Comparison of ENCODE assay signal across 12 mouse cellular contexts in the genomic region with DNA sequence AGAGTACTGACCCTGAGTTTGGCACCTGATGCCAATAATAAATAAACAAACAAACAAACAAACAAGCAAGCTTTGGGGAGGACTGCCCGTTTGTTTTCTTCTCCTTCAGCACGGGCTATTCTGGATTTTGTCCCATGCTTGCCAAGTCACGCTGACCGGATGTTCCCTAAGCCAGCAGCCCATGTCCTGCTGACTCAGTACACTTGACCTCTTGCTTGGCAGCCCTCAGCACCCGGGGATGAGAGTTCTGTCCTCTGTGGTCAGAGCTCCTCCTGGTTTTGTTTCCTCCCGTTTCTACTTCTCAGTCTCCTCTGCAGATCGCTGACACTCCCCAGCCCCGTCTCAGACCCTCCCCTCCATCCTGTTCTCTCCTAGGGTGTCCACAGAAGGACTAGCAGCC. TPM values are rescaled to one million over a fixed set of nuclear protein-coding genes. Genes with fewer than 3 reads are reported as not detected.
DNase-seq lines count a peak whose midpoint lies in the region; ATAC-seq and TF ChIP-seq lines count a peak whose summit lies in the region.
"Had no signal": no experiment of that assay in that cellular context is flagged by ENCODE, and none has a peak within 500 bp of the region (broad histone marks: within the 10 kb centered on the region; RNA-seq: fewer than 3 reads in every experiment).

No protein-coding gene starts in this region.

- H3K4me3 ChIP-seq in C2C12 (ENCODE audit: insufficient read depth, poor library complexity, severe bottlenecking), result no peak overlapping the region
- no peak overlapping the region for H3K4me3 ChIP-seq in midbrain, embryonic 15.5 days
- no peak overlapping the region for H3K4me3 ChIP-seq in midbrain, postnatal 0 days (ENCODE audit: low read depth, low read length)
- H3K4me3 ChIP-seq: liver, embryonic 13.5 days had no signal

- no peak for ATAC-seq in midbrain, embryonic 15.5 days (replicated peaks)
- ATAC-seq in midbrain, postnatal 0 days (ENCODE audit: low FRiP score), result no peak
- ATAC-seq: activated CD4-positive, CD25-positive, alpha-beta regulatory T cell, adult 4 months had no signal

- DNase-seq in heart, adult 8-10 months (ENCODE audit: low spot score), result peak; percentile 81
- no peak for DNase-seq in heart, postnatal 25 days (ENCODE audit: low spot score)
- DNase-seq in adrenal gland, postnatal 10 days, result peak; percentile 57
- peak; percentile 83 to 88 for DNase-seq in kidney, adult 8-10 months
- DNase-seq in left cerebral cortex, postnatal 36 days (ENCODE audit: low spot score in 2 of 2), result no peak
- no peak for DNase-seq in midbrain, postnatal 0 days (ENCODE audit: low spot score)
- DNase-seq: liver, embryonic 13.5 days; right cerebral cortex, postnatal 14 days had no signal

- intact Hi-C loops in heart, postnatal 25 days (cut with DNase I), result loop anchor here (2.0 to 5.0 kb wide), 2 partner anchors 41 to 155 kb away; partner anchors contain the start of gene Alpl
- intact Hi-C loops in left cerebral cortex, postnatal 36 days (cut with DNase I), result loop anchor here (2.0 kb wide), 1 partner anchor 107 kb away; no protein-coding TSS in a partner anchor

- no peaks in the 10 kb centered on the region for H3K27me3 ChIP-seq in C2C12 (ENCODE audit: control insufficient read depth, insufficient read depth, insufficient read length)
- no peaks in the 10 kb centered on the region for H3K27me3 ChIP-seq in midbrain, embryonic 15.5 days (replicated peaks)
- H3K27me3 ChIP-seq in midbrain, postnatal 0 days (ENCODE audit: insufficient read depth, low read length), result no peaks in the 10 kb centered on the region

- H3K36me3 ChIP-seq in C2C12 (ENCODE audit: control insufficient read depth, insufficient read depth), result no peaks in the 10 kb centered on the region
- no peaks in the 10 kb centered on the region for H3K36me3 ChIP-seq in midbrain, embryonic 15.5 days (replicated peaks)
- H3K36me3 ChIP-seq in midbrain, postnatal 0 days (ENCODE audit: insufficient read depth, low read length), result no peaks in the 10 kb centered on the region
- H3K36me3 ChIP-seq: liver, embryonic 13.5 days had no signal

- WGBS in midbrain, embryonic 15.5 days, result 88% methylated on average over 8 of the region's 8 CpGs
- 83% methylated on average over 8 of the region's 8 CpGs for WGBS in midbrain, postnatal 0 days

- no peaks in the 10 kb centered on the region for H3K79me2 ChIP-seq in C2C12 (ENCODE audit: control insufficient read depth, insufficient read depth)

- H3K4me1 ChIP-seq in midbrain, embryonic 15.5 days, result 0 out of 2 replicates have a peak, but pooled peaks cover 5% of the 10 kb centered on the region
- peaks cover 3% of the 10 kb centered on the region; the same call in 1 of the 2 replicates for H3K4me1 ChIP-seq in midbrain, postnatal 0 days (ENCODE audit: insufficient read depth, low read length)
- H3K4me1 ChIP-seq: liver, embryonic 13.5 days had no signal

- H3K27ac ChIP-seq in midbrain, embryonic 15.5 days, result no peak overlapping the region
- no peak overlapping the region for H3K27ac ChIP-seq in midbrain, postnatal 0 days (ENCODE audit: low read depth, low read length)
- H3K27ac ChIP-seq: liver, embryonic 13.5 days had no signal

- no peaks in the 10 kb centered on the region for H3K79me3 ChIP-seq in C2C12 (ENCODE audit: low read depth)

- no peak for TF ChIP-seq CTCF in C2C12 (IDR thresholded peaks at IDR 0.05; ENCODE audit: control insufficient read depth, insufficient read depth, insufficient read length)
- no peak for TF ChIP-seq CTCF in midbrain, postnatal 0 days (IDR thresholded peaks at IDR 0.05)

- no peak overlapping the region for H3ac ChIP-seq in C2C12 (ENCODE audit: control insufficient read depth, insufficient read length, low read depth)

- H3K4me2 ChIP-seq in midbrain, embryonic 15.5 days, result no peak overlapping the region
- no peak overlapping the region for H3K4me2 ChIP-seq in midbrain, postnatal 0 days (ENCODE audit: low read depth, low read length, poor library complexity, severe bottlenecking)
- H3K4me2 ChIP-seq: liver, embryonic 13.5 days had no signal

- H3K9ac ChIP-seq in midbrain, embryonic 15.5 days, result no peak overlapping the region
- no peak overlapping the region for H3K9ac ChIP-seq in midbrain, postnatal 0 days (replicated peaks; ENCODE audit: low read length, poor library complexity, severe bottlenecking)
- H3K9ac ChIP-seq: liver, embryonic 13.5 days had no signal

- no peaks in the 10 kb centered on the region for H3K9me3 ChIP-seq in midbrain, embryonic 15.5 days
- H3K9me3 ChIP-seq in midbrain, postnatal 0 days (ENCODE audit: low read length), result no peaks in the 10 kb centered on the region
- H3K9me3 ChIP-seq: liver, embryonic 13.5 days had no signal

TF ChIP-seq in C2C12, 6 proteins besides CTCF, POLR2A, EP300 and RAD21:
- TF ChIP-seq MAX (IDR thresholded peaks at IDR 0.05) (peak; percentile 29), USF1 (IDR thresholded peaks at IDR 0.05; ENCODE audit: low read depth) (no peak)
TF ChIP-seq in C2C12: peak in this region for 1.

RNA-seq across cellular contexts. Expression of gene Ece1, which starts 24.2 kb away (rescaled TPM):
- 100 to 1,000 TPM; 101 to 124 (median 116) TPM for total RNA-seq in heart, adult 8-10 months (2022)
- total RNA-seq in heart, postnatal 25 days (2021), result 100 to 1,000 TPM in 1 of 2 experiments, 10 to 100 TPM in 1; 91.2 to 111 TPM
- polyA plus RNA-seq in C2C12 (2012; fragmentation: generic; extraction: Trizol), result 198 TPM
- 100 to 1,000 TPM; 183 to 188 TPM for total RNA-seq in adrenal gland, postnatal 10 days (2021)
- polyA plus RNA-seq in midbrain, embryonic 15.5 days (2015; fragmentation: Nextera tagmentation; extraction: Ambion mirVana), result 20.7 and 23.1 TPM in 2 replicates
- 10 to 100 TPM; 80.5 to 83.0 TPM for total RNA-seq in left cerebral cortex, postnatal 36 days (2021)
- total RNA-seq in midbrain, postnatal 0 days (2014; rRNA removed), result 36.3 and 51.9 TPM in 2 replicates
- polyA plus RNA-seq in midbrain, postnatal 0 days (2015; fragmentation: Nextera tagmentation; extraction: Ambion mirVana), result 23.2 and 23.7 TPM in 2 replicates

RNA-seq across cellular contexts. Expression of gene Alpl, which starts 41.6 kb away (rescaled TPM):
- total RNA-seq in heart, adult 8-10 months (2022), result 10 to 100 TPM; 54.6 to 70.0 (median 62.3) TPM
- total RNA-seq in heart, postnatal 25 days (2021), result 10 to 100 TPM; 52.8 to 68.3 TPM
- polyA plus RNA-seq in C2C12 (2012; fragmentation: generic; extraction: Trizol), result 0.13 TPM
- total RNA-seq in adrenal gland, postnatal 10 days (2021), result 10 to 100 TPM; 11.5 to 19.7 TPM
- polyA plus RNA-seq in midbrain, embryonic 15.5 days (2015; fragmentation: Nextera tagmentation; extraction: Ambion mirVana), result 8.8 and 9.6 TPM in 2 replicates
- total RNA-seq in left cerebral cortex, postnatal 36 days (2021), result 1 to 10 TPM; 6.2 to 7.4 TPM
- 14.3 and 17.9 TPM in 2 replicates for total RNA-seq in midbrain, postnatal 0 days (2014; rRNA removed)
- 16.1 and 19.1 TPM in 2 replicates for polyA plus RNA-seq in midbrain, postnatal 0 days (2015; fragmentation: Nextera tagmentation; extraction: Ambion mirVana)
- total RNA-seq: megakaryocyte progenitor cell, adult 5-6 weeks had no signal

Comparison
In these comparisons a context has a peak if more than half of its experiments do, and no peak if none do; other contexts are left out.
1. DNase-seq: peak in heart, adult 8-10 months (single experiment), adrenal gland, postnatal 10 days (single experiment) and kidney, adult 8-10 months (2 of 2); none in heart, postnatal 25 days (single experiment), left cerebral cortex, postnatal 36 days (0 of 2) and midbrain, postnatal 0 days (single experiment).